Mouse (Mus musculus) limb, embryonic 15.5 days (tissue): ENCODE data around the gene Plk1. TPM values are rescaled to one million over a fixed set of nuclear protein-coding genes. Genes with fewer than 3 reads are reported as not detected.
A peak's percentile ranks its signal among the peaks of the same experiment; 100 is the strongest.

Experiments
- ATAC-seq: fragments of 200-750 bp; cut with Nextera tagmentation; 2 replicates; pipeline ENCODE4 v1.8.0; 2017; ENCODE audit warnings: low read depth, moderate TSS enrichment; ENCODE audit not compliant: insufficient number of reproducible peaks, low FRiP score, low TSS enrichment
- H3K27ac ChIP-seq: fragments of 300-500 bp; sonication (generic); 2 replicates; pipeline ENCODE4 v1.5.1; 2015; ENCODE audit warnings: moderate library complexity, mild to moderate bottlenecking, inconsistent platforms
- H3K27me3 ChIP-seq: fragments of 300-500 bp; sonication (generic); 2 replicates; pipeline ENCODE4 v1.6.1; 2015; ENCODE audit warnings: inconsistent platforms
- H3K36me3 ChIP-seq: fragments of 300-500 bp; sonication (generic); 2 replicates; pipeline ENCODE4 v1.6.1; 2015; ENCODE audit warnings: inconsistent platforms
- H3K4me1 ChIP-seq: fragments of 300-500 bp; sonication (generic); 2 replicates; pipeline ENCODE4 v1.6.1; 2015; ENCODE audit warnings: inconsistent platforms
- H3K4me2 ChIP-seq: fragments of 300-500 bp; sonication (generic); 2 replicates; pipeline ENCODE4 v1.6.1; 2015; ENCODE audit warnings: mild to moderate bottlenecking, inconsistent platforms
- H3K4me3 ChIP-seq: fragments of 300-500 bp; sonication (generic); 2 replicates; pipeline ENCODE4 v1.5.1; 2015; ENCODE audit warnings: mild to moderate bottlenecking, inconsistent platforms
- H3K9ac ChIP-seq: fragments of 300-500 bp; sonication (generic); 2 replicates; pipeline ENCODE4 v1.6.1; 2015; ENCODE audit warnings: inconsistent platforms
- H3K9me3 ChIP-seq: fragments of 300-500 bp; sonication (generic); 2 replicates; pipeline ENCODE4 v1.6.1; 2016; ENCODE audit warnings: inconsistent platforms
- WGBS: fragments of 180-500 bp; shearing (Covaris S2); methylation state at CpG from one replicate; pipeline ENCODE4 v1.1.7; 2015; 5-methylcytosine and 5-hydroxymethylcytosine counted together
- polyA plus RNA-seq: library from polyadenylated mRNA; unstranded; fragments of >200 nt; fragmentation: Nextera tagmentation; extraction: Ambion mirVana; gene quantifications from 2 replicates; pipeline ENCODE4 v1.2.1, GENCODE M21; 2015

Gene Plk1
- polyA plus RNA-seq, 1 experiment from 2014 or later = 86.2 TPM

DNA sequence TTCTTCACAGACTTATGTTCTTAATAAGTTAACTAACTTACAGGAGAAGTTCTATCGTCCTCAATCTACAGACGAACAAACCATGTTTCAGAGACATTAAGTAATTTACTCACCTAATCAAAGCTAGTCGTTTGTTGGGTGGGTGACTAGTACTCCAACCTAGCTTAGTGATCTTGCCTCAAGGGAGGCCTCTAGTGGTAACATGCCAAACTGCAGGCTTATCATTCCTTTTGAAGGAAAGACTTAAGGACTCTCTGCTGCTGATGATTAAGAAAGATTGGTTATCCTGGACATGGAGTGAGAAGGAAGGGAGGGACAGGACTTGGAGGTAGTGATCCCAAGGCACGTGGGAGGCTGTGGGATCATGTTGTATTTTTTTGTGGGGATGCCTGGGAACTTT, 38.1 kb downstream of the Plk1 start:
- Histone ChIP-seq H3K4me3 (no peak overlapping the region), H3K9me3 (no peaks in the 10 kb centered on the region), H3K4me2 (no peak overlapping the region), H3K27ac (no peak overlapping the region), H3K4me1 (no peaks in the 10 kb centered on the region), H3K9ac (no peak overlapping the region), H3K36me3 (no peaks in the 10 kb centered on the region), H3K27me3 (no peaks in the 10 kb centered on the region)
- whole genome bisulfite sequencing = 32% methylated on average over 4 of the region's 4 CpGs
- no peak for ATAC-seq

DNA sequence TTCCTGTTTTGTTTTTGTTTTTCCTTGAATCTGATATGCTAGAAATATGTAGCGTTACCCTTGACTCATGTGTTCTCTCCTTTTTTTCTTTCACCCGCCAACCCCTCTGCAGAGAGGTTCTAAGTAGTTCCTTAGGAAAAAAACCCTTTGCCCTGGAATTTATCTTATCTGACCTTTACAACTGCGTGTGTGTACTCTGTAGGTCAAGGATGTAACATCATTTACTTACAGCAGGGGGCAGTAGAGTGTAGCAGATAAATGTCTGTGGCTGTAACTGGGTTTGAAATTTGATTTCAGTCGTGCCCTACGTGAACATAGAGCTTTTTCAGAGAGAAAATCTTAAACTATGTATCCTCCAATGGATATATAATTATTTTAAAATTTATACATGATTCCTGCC, 40.1 kb downstream of the Plk1 start:
- no peak for ATAC-seq
- Histone ChIP-seq H3K36me3 (no peaks in the 10 kb centered on the region), H3K4me3 (no peak overlapping the region), H3K9ac (no peak overlapping the region), H3K4me2 (no peak overlapping the region), H3K9me3 (no peaks in the 10 kb centered on the region), H3K27ac (no peak overlapping the region), H3K4me1 (no peaks in the 10 kb centered on the region), H3K27me3 (no peaks in the 10 kb centered on the region)
- 24% methylated on average over 5 of the region's 5 CpGs for WGBS

GRCm38 (mm10) chr7:122203936-122204335, 44.7 kb downstream of the Plk1 start:
- Histone ChIP-seq H3K4me3 (no peak overlapping the region), H3K36me3 (no peaks in the 10 kb centered on the region), H3K9ac (no peak overlapping the region), H3K4me2 (no peak overlapping the region), H3K27me3 (no peaks in the 10 kb centered on the region), H3K9me3 (no peaks in the 10 kb centered on the region), H3K4me1 (no peaks in the 10 kb centered on the region), H3K27ac (no peak overlapping the region)
- no peak for ATAC-seq
- 35% methylated on average over 2 of the region's 2 CpGs for WGBS

- Histone ChIP-seq H3K27me3 (no peaks in the 10 kb centered on the region), H3K4me3 (no peak overlapping the region), H3K9ac (no peak overlapping the region), H3K27ac (no peak overlapping the region), H3K36me3 (no peaks in the 10 kb centered on the region), H3K4me2 (no peak overlapping the region), H3K9me3 (no peaks in the 10 kb centered on the region), H3K4me1 (no peaks in the 10 kb centered on the region)
- ATAC-seq = no peak
- 74% methylated on average over 2 of the region's 2 CpGs for WGBS
Observed at GRCm38 (mm10) chr7:122206121-122206520, 46.9 kb downstream of the Plk1 start.

GRCm38 (mm10) chr7:122208276-122209021, 49.2 kb downstream of the Plk1 start:
- no peaks in the 10 kb centered on the region for H3K9me3 ChIP-seq
- H3K27ac ChIP-seq = no peak overlapping the region
- ATAC-seq = no peak
- no peak overlapping the region for H3K9ac ChIP-seq
- no peaks in the 10 kb centered on the region for H3K4me1 ChIP-seq
- WGBS = 46% methylated on average over 7 of the region's 7 CpGs
- H3K4me2 ChIP-seq = no peak overlapping the region
- H3K36me3 ChIP-seq = no peaks in the 10 kb centered on the region
- H3K4me3 ChIP-seq = no peak overlapping the region
- no peaks in the 10 kb centered on the region for H3K27me3 ChIP-seq

- peaks cover 6% of the 10 kb centered on the region; the same call in 1 of the 2 replicates for H3K4me1 ChIP-seq
- peaks cover 7% of the 10 kb centered on the region; the same call in 1 of the 2 replicates for H3K27me3 ChIP-seq
- H3K9me3 ChIP-seq = no peaks in the 10 kb centered on the region
- H3K9ac ChIP-seq = no peak within 1 kb of the TSS
- peak within 1 kb of the TSS; percentile 19 for H3K4me3 ChIP-seq
- H3K27ac ChIP-seq = no peak within 1 kb of the TSS
- no peak for ATAC-seq
- 25% methylated on average over 20 of the region's 20 CpGs for WGBS
- no peaks in the 10 kb centered on the region for H3K36me3 ChIP-seq
- H3K4me2 ChIP-seq = peak within 1 kb of the TSS; percentile 35
Observed at GRCm38 (mm10) chr7:122219315-122219801, 60.1 kb downstream of the Plk1 start, which contains the start of gene Chp2. Chp2 (plus strand) TSS chr7:122219496.

Other genes starting within 250 kb of the Plk1 start
- gene Cog7, start 177.7 kb upstream of the Plk1 start, polyA plus RNA-seq = 24.8 and 26.6 TPM in 2 replicates
- gene Gga2, start 138.2 kb upstream of the Plk1 start, polyA plus RNA-seq = 92.5 and 96.5 TPM in 2 replicates
- gene Ubfd1, start 92.3 kb upstream of the Plk1 start, polyA plus RNA-seq = 51.0 and 65.2 TPM in 2 replicates
- gene Ears2, start 92.2 kb upstream of the Plk1 start, polyA plus RNA-seq = 16.0 and 16.3 TPM in 2 replicates
- gene Ndufab1, start 57.6 kb upstream of the Plk1 start, polyA plus RNA-seq = 553 and 558 TPM in 2 replicates
- 10.5 and 12.3 TPM in 2 replicates for gene Palb2, start 26.5 kb upstream of the Plk1 start, polyA plus RNA-seq
- gene Dctn5, start 26.4 kb upstream of the Plk1 start, polyA plus RNA-seq = 122 and 125 TPM in 2 replicates
- gene Ern2, start 26.8 kb downstream of the Plk1 start, polyA plus RNA-seq = not detected in 2 replicates
- gene Chp2, start 60.1 kb downstream of the Plk1 start, polyA plus RNA-seq = 0.29 and 0.62 TPM in 2 replicates
- gene Prkcb, start 129.3 kb downstream of the Plk1 start, polyA plus RNA-seq = 8.4 and 10.2 TPM in 2 replicates